Mouse (Mus musculus): ENCODE measurements around the gene Cnbd2.

The Cnbd2 gene

GRCm38 (mm10) chr2:156312297-156312897, at the start of gene Cnbd2, which contains the start of gene Scand1:
Gene Cnbd2 (plus strand): TSS chr2:156312299.
Gene Scand1 (minus strand): TSS chr2:156312704.
- peak; percentile 92 for DNase-seq

GRCm38 (mm10) chr2:156263204-156263893, 48.8 kb upstream of the Cnbd2 start:
- no peak for DNase-seq

- DNase-seq = no peak
Observed at GRCm38 (mm10) chr2:156267636-156268035, 44.5 kb upstream of the Cnbd2 start.

GRCm38 (mm10) chr2:156272553-156272952, 39.5 kb upstream of the Cnbd2 start:
- no peak for DNase-seq

GRCm38 (mm10) chr2:156278226-156279017, 33.7 kb upstream of the Cnbd2 start:
- peak; percentile 87 for DNase-seq

GRCm38 (mm10) chr2:156281227-156281626, 30.9 kb upstream of the Cnbd2 start:
- DNase-seq = no peak

- peak; percentile 68 for DNase-seq
Observed at GRCm38 (mm10) chr2:156285161-156285560, 26.9 kb upstream of the Cnbd2 start.

GRCm38 (mm10) chr2:156286733-156287132, 25.4 kb upstream of the Cnbd2 start:
- no peak for DNase-seq

- DNase-seq = no peak
Observed at GRCm38 (mm10) chr2:156288222-156288621, 23.9 kb upstream of the Cnbd2 start.

GRCm38 (mm10) chr2:156289552-156290160, 22.4 kb upstream of the Cnbd2 start:
- no peak for DNase-seq

- DNase-seq = no peak
Observed at GRCm38 (mm10) chr2:156291998-156292397, 20.1 kb upstream of the Cnbd2 start.

- no peak for DNase-seq
Observed at GRCm38 (mm10) chr2:156295601-156296063, 16.5 kb upstream of the Cnbd2 start.

- DNase-seq = no peak
Observed at GRCm38 (mm10) chr2:156296190-156296589, 15.9 kb upstream of the Cnbd2 start.

GRCm38 (mm10) chr2:156297653-156298052, 14.4 kb upstream of the Cnbd2 start:
- DNase-seq = no peak

- DNase-seq = no peak
Observed at GRCm38 (mm10) chr2:156298458-156298857, 13.6 kb upstream of the Cnbd2 start.

GRCm38 (mm10) chr2:156302063-156302462, 10.0 kb upstream of the Cnbd2 start:
- DNase-seq = no peak

- DNase-seq = no peak
Observed at GRCm38 (mm10) chr2:156304351-156304750, 7.7 kb upstream of the Cnbd2 start.

- DNase-seq = peak; percentile 65
Observed at GRCm38 (mm10) chr2:156305818-156306217, 6.3 kb upstream of the Cnbd2 start.

- peak; percentile 27 for DNase-seq
Observed at GRCm38 (mm10) chr2:156307261-156307660, 4.8 kb upstream of the Cnbd2 start.

- DNase-seq = no peak
Observed at GRCm38 (mm10) chr2:156309948-156310347, 2.2 kb upstream of the Cnbd2 start.

- DNase-seq = no peak
Observed at GRCm38 (mm10) chr2:156310455-156310854, 1.6 kb upstream of the Cnbd2 start.

GRCm38 (mm10) chr2:156310945-156311344, 1.2 kb upstream of the Cnbd2 start:
- no peak for DNase-seq

GRCm38 (mm10) chr2:156311441-156311840, 658 bp upstream of the Cnbd2 start:
- no peak for DNase-seq
